Mouse (Mus musculus) granulocyte monocyte progenitor cell, adult 5-6 weeks (primary cell): ENCODE results near the gene Irx4. TPM values are rescaled to one million over a fixed set of nuclear protein-coding genes. Genes with fewer than 3 reads are reported as not detected.
A peak's percentile ranks its signal among the peaks of the same experiment; 100 is the strongest.

Experiments used
- ATAC-seq: replicated peaks from 2 replicates; pipeline ENCODE4 v1.8.0; 2016; ENCODE audit warnings: mild to moderate bottlenecking, moderate TSS enrichment, inconsistent platforms; ENCODE audit not compliant: poor library complexity, severe bottlenecking
- total RNA-seq, 2 experiments: library from RNA; stranded (forward) in 1 of 2; stranded (reverse) in 1 of 2; fragments of 200-712, 200-1000 nt in 1 of 2; fragments of >200 nt in 1 of 2; fragmentation: Nextera tagmentation in 1 of 2; gene quantifications; 2 replicates each; pipeline ENCODE4 v1.2.3; 2014 to 2017

The Irx4 gene
- total RNA-seq (2014; fragmentation: Nextera tagmentation) (not detected in 2 replicates), total RNA-seq (2017) (not detected in 2 replicates)

DNA sequence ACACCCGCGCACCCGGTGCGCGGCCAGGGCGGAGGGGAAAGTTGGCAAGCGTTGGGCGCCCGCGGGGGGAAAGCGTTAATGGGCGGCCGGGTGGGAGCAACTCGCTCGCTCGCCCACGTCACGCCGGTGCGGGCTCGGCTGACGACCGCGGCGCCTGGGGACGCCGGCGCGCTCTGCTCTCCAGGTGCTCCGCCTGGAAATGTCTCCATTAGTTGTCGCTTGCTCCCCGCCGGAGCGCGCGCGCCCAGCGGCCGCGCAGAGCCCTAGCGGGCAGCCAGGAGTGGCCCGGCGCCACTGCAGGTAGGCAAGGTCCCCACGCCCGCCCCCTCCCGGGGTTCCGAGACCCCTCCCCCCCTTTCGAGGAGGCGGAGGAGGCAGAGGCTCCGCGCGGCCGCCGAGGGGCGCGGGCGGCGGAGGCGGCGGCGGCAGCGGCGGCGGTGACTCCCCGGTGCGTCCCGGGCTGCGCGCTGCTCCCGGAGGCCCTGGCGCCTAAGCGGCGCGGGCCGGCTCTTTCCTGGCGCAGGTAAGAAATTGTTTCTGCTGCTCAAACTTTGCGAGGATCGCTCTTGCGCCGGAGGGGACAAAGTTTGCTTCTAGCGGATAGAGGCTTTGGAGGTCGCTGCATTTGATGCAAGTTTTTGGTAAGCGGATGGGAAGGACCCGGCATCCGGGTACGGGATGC, at the start of gene Irx4:
Irx4 (plus strand) TSS at position 126 of the 682 bp plus-strand sequence.
- no peak for ATAC-seq

DNA sequence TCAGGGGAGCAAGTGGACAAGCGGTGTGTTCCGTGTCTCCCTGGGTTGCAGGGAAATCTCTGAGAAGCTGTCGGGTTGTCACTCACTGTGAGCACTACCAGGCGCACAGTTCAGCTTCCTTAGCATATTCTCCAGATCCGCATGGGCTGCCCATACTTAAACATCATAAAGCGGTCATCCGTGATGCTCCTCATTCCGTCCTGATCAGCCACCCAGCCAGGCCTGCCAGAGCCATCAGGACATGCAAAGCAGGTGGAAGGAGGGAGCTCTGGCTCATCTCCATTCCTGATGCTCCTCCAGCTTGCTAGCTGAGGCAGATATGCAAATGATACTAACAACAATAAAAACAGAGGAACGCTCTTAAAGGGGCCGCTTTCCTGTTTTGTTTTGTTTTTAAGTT, 46.0 kb upstream of the Irx4 start:
- ATAC-seq: no peak

DNA sequence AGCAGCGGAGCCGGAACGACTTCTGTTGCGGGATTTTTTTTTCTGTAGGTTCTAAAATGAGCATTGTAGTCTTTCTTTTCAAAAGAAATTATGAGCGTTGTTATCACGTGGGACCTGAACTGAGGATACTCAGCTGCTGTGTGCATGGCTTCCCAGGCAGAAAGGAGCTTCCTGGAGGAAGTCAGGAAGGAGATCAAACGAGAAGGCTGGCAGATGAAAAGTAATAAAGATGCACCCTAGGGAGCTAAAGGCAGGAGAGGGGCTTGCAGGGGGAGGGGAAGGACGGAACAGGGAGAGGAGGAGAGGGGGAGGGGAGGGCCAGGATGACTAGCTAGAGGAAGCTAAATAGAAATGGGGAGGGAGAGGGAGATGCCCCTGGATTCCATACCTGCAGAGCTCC, 23.8 kb upstream of the Irx4 start:
- ATAC-seq: no peak

DNA sequence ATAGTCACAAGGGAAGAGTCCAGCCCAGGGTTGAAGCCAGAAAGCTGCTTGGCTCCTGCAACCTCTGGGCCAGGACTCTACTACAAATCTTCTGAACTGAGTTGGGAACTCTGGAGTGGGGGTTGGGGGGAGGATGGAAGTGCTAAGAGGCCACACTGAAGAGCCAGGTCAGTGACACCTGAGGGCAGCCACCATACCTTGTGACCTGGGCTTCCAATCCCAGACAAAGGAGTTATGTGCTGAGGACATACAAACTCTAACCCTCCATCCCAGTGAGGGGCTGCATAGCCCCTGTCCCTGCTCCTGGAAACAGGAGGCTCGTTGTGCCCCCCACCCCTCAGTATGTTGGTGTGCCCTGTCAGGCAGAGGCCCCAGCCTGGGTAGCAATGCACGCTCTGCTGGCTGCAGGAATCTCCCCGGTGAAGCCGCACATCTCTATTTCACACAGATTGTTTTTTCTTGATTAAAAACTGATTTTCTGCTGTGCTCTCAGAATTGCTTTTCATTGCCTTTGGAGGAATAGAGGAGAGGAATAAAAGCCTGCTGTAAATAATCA, 21.0 kb upstream of the Irx4 start:
- ATAC-seq: no peak

DNA sequence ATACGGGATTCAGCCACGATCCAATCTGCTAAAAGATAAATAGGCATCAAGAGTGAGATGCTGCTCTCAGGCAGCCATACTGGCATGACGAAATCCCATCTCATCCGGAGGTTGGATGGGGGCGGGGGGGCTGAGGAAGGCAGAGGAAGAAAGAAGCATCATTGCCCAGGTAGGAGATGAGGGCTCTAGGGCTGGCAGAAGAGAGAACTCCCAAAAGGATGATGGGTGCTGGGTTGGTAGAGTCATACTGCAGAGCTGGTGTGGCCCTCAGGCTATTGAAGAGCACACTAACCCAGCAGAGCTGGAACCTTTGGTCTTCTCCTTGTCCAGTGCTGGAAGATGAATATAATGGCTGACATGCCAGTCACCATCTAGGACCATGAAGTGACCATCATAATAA, 17.7 kb upstream of the Irx4 start:
- ATAC-seq: no peak

DNA sequence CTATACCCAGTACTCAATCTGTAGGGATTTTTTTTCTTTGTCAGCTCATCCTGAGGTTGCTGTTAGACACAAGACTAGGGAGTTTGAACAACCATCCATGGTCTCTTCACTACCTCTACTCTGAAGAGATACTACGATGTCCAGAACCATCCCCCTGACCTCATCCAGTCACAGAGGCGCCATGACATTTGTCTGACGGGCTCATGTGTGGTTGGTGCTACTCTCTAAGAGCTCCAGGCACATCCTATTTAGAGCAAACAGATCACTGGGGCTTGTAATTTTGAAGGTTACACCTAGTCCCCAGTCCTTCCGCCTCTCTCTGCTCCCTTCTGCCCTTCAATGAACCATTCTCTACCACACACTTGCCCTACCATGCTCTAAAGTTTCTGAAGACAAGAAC, 13.3 kb upstream of the Irx4 start:
- no peak for ATAC-seq

DNA sequence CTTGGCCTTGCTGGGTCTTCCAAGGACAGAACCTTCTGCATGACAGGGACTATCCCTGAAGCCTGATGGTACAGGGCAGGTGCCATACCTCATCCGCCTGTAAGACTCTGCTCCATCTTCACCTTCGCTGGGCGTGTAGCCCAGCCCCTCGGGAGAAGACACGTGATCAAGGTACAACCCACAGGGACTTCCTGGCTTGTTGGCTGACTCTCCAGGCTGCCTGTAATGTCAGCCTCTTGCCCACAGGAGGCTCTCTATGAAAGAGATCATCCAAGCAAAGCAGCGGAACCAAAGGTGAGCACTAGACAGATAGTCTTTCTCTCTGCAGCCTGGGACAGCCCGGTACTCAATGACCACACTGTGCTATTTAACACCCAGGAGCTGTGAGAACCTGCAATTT, 9.1 kb upstream of the Irx4 start:
- no peak; the same call in 1 of the 2 replicates for ATAC-seq

DNA sequence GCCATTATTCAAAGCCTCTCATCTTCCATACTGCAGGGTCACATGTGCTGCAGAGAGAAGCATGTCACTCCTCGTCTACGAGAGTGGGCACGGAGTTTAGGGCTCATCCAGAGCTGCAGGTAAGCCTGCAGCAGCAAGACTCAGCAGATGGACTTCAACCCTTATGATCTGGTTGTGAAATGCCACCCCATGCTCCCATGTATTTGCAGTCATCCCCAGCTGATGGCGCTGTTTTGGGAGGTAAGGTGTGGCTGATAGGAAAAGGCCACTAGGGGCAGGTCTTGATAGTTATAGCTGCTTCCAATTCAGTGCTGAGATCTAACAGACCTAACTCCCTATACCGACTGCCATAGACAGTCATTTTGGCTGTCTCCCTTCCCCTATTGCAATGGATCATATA, 8.3 kb upstream of the Irx4 start:
- ATAC-seq: no peak

DNA sequence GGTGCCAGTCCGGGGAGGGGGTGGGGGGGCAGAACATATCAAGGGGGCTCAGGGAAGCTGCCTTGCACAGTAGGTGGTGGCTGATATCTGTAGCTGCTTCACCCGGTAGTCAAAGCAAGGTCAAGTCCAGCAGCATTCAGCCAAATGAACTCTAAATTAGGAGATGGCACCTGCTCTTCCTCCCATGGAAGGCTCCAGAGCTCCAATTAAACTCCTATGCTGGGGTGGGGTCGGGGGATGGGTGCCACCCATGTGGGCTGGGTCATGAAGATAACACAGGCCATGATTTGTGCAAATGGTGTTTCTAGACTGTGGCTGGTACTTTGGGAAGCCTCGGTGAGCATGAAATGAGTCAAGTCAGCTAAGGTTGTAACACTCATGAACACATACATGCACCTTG, 1.9 kb upstream of the Irx4 start:
- no peak for ATAC-seq

DNA sequence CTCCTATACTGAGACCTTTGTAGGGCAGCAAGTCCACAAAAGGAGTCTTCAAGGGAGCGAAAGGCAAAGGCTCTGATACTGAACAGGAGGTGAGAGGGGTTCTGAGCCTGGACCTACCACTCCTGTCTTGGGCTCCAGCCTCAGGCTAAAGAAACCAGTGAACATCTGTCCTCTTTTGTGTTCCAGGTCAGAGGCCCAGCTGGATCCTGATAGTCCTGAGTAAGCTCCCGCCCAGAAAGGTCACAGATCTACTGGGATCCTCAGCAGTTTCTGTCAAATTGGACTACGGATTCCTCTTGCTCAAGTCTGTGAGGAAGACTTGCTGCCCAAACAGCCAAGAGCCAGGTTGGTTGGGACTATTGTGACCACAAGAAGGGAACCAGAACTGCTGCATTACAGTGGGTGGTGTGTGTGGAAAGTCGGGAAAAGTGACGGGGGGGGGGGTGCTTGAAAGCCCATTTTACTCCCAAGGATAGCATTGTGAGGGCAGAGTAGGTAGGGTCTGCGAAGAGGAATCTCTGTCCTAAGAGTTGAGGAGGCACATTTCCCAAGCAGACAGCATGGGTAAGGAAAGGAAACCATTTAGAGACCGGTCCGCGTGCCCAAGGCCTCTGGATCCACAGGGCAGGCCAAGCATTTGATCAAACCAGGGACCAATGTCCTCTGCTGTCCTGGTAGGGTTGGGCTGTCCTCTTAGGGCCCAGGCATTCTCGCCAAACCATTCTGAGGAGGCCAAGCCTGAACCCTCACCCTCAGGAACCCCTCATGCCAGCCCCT, 514 bp upstream of the Irx4 start:
- no peak for ATAC-seq

DNA sequence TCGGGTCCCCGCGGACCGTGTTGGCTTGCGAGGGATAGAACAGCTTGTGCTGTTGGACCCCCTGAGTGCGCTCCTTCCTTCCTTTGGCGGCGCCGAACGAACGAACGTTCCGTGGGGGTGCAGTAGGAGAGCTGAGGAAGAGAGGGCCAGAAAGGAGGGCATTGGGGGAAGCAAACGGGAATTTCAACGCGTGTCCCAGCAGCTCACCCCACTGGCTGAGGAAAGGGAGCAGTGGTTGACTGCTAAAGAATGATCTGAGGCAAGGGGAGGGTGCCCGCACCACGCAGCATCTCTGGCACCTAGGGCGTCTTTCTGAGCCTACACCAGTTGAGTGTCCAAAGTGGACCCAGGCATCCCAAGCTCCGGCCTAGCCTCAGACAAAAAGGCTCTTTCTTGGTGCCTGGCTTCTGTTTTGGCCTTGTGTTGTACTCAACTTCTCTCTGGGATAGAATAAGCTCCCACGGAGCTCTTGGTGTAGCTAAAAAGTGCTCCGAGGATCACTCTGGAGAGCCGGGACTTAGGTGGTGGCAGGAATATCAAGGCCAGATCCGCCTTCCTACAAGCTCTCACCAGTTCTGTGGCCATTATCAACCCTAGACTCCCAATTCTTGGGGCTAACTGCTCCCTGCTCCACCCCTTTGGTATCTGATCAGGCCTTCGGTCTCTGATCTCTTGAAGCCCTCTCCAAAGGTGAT, 904 bp downstream of the Irx4 start:
- ATAC-seq: no peak

DNA sequence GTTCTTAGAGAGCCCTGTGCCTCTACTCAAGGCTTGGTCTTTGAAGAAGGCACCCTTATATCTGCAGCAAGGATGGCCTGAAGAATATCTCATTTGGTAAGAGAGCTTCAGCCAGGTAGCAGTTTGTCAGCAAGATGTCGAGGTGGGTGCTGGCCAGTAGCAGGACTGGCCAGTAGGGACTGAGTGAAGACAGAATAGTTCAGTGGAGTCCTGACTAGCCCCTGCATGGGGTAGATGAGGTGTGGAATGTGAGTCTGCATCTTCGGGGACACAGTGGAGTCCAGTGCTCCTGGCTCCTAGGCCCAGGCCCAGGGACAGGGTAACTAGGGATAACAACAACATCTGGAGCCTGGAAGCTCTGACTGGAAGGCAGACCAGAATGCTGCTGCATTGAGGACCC, 1.6 kb downstream of the Irx4 start:
- no peak for ATAC-seq

DNA sequence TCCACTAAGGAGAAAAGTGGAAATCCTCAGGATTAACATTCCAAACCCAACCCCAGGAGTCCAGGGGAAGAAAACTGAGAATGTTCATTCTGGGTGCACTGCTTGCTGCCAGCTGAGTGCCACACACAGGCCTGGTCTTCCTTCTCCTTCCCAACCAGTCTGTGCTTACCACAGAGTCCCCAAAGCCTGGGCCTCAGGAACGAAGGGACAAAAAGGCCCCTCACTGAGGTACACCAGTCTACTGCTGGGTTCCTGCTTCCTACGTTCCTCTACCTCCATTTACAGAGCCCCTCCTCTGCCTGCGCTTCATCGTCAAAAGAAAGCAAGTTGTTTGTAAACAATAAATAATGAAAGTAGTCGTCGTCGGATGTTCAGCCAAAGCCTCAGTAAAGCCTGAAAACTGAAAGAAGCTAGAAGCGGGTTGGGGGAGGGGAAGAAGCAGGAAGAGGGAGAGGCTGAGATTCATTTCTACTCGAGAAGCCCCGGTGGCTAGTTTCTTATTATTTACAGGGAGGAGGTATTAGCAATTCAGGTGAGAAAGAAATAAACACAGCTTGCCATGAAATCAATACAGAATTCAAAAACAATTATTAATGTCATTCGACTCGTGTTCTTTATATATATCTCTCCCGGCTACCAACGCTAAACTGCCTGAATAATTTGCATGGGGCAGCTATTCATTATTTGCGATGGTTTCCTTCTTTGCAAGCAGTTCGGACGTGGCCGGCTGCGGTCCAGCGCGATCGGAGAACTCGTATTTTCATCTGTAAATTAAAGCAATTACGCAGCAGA, 2.3 kb downstream of the Irx4 start:
- no peak for ATAC-seq

DNA sequence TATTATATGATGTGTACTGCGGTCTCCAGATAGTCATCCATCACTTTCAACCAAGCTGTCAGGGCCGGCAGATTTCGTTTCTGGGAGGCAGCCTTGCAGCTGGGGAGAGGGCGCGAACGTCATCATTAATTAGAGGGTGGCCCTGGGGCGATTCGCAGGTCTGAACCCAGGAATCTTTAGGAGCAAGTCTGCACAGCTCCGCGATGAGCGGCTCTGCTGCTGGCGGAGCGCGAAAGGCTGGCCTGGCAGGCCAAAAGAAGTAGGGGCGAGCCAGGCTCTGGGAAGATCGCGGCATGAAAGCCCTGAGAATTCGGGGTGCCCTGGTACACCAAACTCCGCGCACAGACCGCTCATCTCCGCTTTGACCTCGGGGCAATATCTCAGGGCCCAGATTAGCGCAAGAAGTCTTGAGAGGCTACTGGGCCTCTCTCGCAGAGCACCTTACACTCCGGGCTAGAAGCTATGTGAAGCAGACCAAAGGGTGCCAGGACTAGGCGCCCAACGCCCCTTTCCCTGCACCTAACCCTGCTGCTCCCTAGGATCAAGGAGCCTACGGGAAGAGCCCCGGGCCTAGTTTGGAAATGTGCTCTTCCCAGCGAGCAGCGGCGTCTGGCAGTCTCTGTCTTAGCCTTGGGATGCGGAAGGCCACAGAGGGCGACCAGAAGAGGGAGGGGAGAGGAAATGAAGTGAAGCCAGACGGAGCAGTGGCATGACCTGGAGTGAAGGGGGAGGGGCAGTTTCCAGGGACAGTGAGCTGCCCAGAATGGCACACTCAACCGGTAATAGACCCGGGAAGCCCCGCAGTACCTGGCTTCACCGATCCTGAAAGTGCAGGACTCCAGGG, 3.1 kb downstream of the Irx4 start:
- no peak for ATAC-seq

DNA sequence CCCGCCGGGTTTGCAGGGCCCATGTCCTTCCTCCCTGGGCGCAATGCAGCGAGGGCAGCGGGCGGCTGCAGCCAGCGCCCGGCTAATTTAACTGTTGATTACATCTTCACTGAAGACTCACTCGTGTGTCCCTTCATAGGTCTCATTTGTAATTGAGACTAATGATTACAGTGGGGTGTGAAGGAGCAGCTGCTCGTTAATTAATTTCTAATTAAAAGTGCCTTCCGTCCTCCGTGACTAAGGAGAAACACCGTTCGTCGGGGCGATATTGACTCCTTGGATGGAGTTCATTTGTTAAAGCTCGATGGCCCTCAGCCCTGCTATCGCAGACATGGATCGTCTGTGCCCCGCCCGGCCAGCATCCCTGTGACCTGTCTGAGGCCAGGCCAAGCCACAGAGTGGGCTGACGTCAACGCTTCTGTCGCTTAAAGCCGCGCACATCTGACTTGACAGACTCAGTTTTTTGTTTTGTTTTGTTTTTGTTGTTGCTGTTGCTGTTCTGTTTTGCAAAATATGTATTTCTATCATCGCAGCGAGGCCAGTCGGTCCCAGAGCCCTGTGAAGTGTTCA, 4.0 kb downstream of the Irx4 start:
- no peak for ATAC-seq

DNA sequence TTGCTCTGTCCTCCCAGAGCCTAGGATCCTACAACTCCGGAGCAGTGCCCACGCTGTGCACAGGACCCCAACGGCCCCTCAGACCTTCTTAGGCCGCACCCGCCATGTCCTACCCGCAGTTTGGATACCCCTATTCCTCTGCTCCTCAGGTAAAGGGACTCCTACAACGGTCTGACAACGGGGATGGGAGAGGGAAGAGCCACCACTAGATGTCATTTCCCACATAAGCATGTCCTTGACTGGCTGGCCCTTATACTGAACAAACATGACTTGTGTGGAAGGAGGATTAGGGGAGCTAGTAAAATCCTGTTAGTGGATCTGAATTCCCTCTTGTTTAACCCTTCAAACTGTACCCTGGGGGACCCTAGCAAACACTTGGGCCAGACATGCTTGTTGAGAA, 4.6 kb downstream of the Irx4 start:
- ATAC-seq: no peak

DNA sequence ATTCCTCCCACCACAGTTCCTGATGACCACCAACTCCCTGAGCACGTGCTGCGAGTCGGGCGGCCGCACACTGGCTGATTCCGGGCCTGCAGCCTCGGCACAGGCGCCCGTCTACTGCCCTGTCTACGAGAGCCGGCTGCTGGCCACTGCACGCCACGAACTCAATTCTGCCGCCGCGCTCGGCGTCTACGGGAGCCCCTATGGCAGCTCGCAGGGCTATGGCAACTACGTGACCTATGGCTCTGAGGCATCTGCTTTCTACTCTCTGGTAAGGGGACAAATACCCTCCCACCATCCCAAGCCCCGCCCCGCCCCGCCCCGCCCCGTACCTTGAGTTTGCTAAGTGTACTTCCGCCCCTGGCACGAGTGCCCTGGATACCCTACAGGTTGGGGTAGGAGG, 5.2 kb downstream of the Irx4 start:
- ATAC-seq: peak; percentile 20; the same call in 1 of the 2 replicates

DNA sequence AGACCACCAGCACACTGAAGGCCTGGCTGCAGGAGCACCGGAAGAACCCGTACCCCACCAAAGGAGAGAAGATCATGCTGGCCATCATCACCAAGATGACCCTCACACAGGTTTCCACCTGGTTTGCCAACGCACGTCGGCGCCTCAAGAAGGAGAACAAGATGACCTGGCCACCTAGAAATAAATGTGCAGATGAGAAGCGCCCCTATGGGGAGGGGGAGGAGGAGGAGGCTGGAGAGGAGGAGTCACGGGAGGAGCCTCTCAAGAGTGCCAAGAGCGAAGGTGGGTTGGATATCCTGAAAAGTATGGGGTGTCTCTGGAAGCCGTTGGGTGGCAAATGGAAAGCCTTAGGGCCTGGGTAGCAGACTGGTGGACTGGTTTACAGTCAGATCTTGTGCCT, 7.3 kb downstream of the Irx4 start:
- no peak for ATAC-seq

DNA sequence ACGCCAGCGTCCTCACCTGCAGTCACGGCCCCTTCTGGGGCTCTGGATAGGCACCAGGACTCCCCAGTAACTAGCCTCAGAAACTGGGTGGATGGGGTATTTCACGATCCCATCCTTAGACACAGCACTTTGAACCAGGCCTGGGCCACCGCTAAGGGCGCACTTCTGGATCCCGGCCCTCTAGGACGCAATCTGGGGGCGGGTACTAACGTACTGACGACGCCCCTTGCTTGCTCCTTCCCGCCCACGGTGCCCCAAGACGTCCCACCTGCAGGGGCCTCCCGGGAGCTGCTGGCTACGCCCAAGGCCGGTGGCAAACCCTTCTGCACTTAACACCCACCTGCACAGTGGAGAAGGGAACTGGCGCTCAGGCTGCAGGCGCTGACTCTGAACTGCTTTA, 8.4 kb downstream of the Irx4 start:
- peak; percentile 52 for ATAC-seq
